Mouse (Mus musculus) ES-Bruce4 (cell line): ENCODE data around the gene Hap1.

Source experiments
- CTCF ChIP-seq: IDR thresholded peaks from one replicate; pipeline ENCODE4 v1.8.1; 2011; ENCODE audit warnings: low read depth, low read length
- EP300 ChIP-seq: IDR thresholded peaks from 2 replicates; pipeline ENCODE4 v1.6.1; 2011; ENCODE audit warnings: low read depth, low read length; ENCODE audit not compliant: insufficient read depth
- POLR2A ChIP-seq: IDR thresholded peaks from one replicate; pipeline ENCODE4 v1.8.1; 2011; ENCODE audit warnings: low read length; ENCODE audit not compliant: insufficient read depth

- TF ChIP-seq CTCF (no peak), POLR2A (no peak), EP300 (no peak)
These were observed 44.3 kb downstream of the Hap1 start for GRCm38 (mm10) chr11:100311656-100312055.
